Mouse (Mus musculus): ENCODE measurements at regions not wholly inside any gene's neighbourhood (a gene's known extent, or its start where the extent isn't known, plus 50 kb on each side); places are given as distances from the start of the nearest gene placed in this dataset.
A peak's percentile ranks its signal among the peaks of the same experiment; 100 is the strongest.

- no peaks in the 10 kb centered on the region for H3K36me3 ChIP-seq (ENCODE audit: control insufficient read depth, insufficient read depth, low read length)
- no peak overlapping the region for H3K27ac ChIP-seq (ENCODE audit: low read depth)
- 0 out of 2 replicates have a peak, but pooled peaks cover 19% of the 10 kb centered on the region for H3K27me3 ChIP-seq (replicated peaks; ENCODE audit: control insufficient read depth, insufficient read depth, low read length)
- H3K9me3 ChIP-seq (ENCODE audit: control insufficient read depth, low read length), result no peaks in the 10 kb centered on the region
- no peak for DNase-seq (ENCODE audit: low spot score)
- peak; percentile 61 for ATAC-seq (replicated peaks; ENCODE audit: low FRiP score, low TSS enrichment, low read depth)
- no peaks in the 10 kb centered on the region; the same call in 1 of the 2 replicates for H3K4me1 ChIP-seq (replicated peaks; ENCODE audit: control insufficient read depth, insufficient read depth, low read length)
- WGBS, result 40% methylated on average over 10 of the region's 10 CpGs
- H3K9ac ChIP-seq (ENCODE audit: low read length), result no peak overlapping the region
- no peak overlapping the region for H3K4me3 ChIP-seq (ENCODE audit: low read depth, low read length)
- no peak overlapping the region for H3K4me2 ChIP-seq (ENCODE audit: low read length)
Observed at GRCm38 (mm10) chrX:99605084-99605824, 134.2 kb upstream of the Pja1 start.

GRCm38 (mm10) chrX:99603714-99604113 is 132.6 kb upstream of the Pja1 start:
- ATAC-seq (replicated peaks; ENCODE audit: low FRiP score, low TSS enrichment, low read depth) (no peak), DNase-seq (ENCODE audit: low spot score) (no peak)
- H3K9ac ChIP-seq (ENCODE audit: low read length), result no peak overlapping the region
- 0 out of 2 replicates have a peak, but pooled peaks cover 16% of the 10 kb centered on the region for H3K27me3 ChIP-seq (replicated peaks; ENCODE audit: control insufficient read depth, insufficient read depth, low read length)
- no peaks in the 10 kb centered on the region for H3K36me3 ChIP-seq (ENCODE audit: control insufficient read depth, insufficient read depth, low read length)
- no peak overlapping the region for H3K4me3 ChIP-seq (ENCODE audit: low read depth, low read length)
- no peaks in the 10 kb centered on the region for H3K9me3 ChIP-seq (ENCODE audit: control insufficient read depth, low read length)
- 71% methylated on average over 6 of the region's 6 CpGs for WGBS
- 0 out of 2 replicates have a peak overlapping the region, but pooled peaks have one; percentile 2 for H3K27ac ChIP-seq (ENCODE audit: low read depth)
- H3K4me2 ChIP-seq (ENCODE audit: low read length), result no peak overlapping the region
- no peaks in the 10 kb centered on the region; the same call in 1 of the 2 replicates for H3K4me1 ChIP-seq (replicated peaks; ENCODE audit: control insufficient read depth, insufficient read depth, low read length)

- Histone ChIP-seq H3K4me2 (ENCODE audit: low read length) (no peak overlapping the region), H3K4me1 (replicated peaks; ENCODE audit: control insufficient read depth, insufficient read depth, low read length) (no peaks in the 10 kb centered on the region; the same call in 1 of the 2 replicates), H3K9ac (ENCODE audit: low read length) (no peak overlapping the region), H3K9me3 (ENCODE audit: control insufficient read depth, low read length) (no peaks in the 10 kb centered on the region), H3K27ac (ENCODE audit: low read depth) (no peak overlapping the region), H3K36me3 (ENCODE audit: control insufficient read depth, insufficient read depth, low read length) (no peaks in the 10 kb centered on the region), H3K4me3 (ENCODE audit: low read depth, low read length) (no peak overlapping the region), H3K27me3 (replicated peaks; ENCODE audit: control insufficient read depth, insufficient read depth, low read length) (0 out of 2 replicates have a peak, but pooled peaks cover 16% of the 10 kb centered on the region)
- DNase-seq (ENCODE audit: low spot score) (no peak), ATAC-seq (replicated peaks; ENCODE audit: low FRiP score, low TSS enrichment, low read depth) (no peak)
- 79% methylated on average over 12 of the region's 12 CpGs for WGBS
Observed at GRCm38 (mm10) chrX:99602268-99602885, 131.3 kb upstream of the Pja1 start.

GRCm38 (mm10) chrX:99595493-99595892 is 124.4 kb upstream of the Pja1 start:
- 73% methylated on average over 6 of the region's 6 CpGs for WGBS
- Histone ChIP-seq H3K9ac (ENCODE audit: low read length) (no peak overlapping the region), H3K4me1 (replicated peaks; ENCODE audit: control insufficient read depth, insufficient read depth, low read length) (no peaks in the 10 kb centered on the region), H3K36me3 (ENCODE audit: control insufficient read depth, insufficient read depth, low read length) (no peaks in the 10 kb centered on the region), H3K4me2 (ENCODE audit: low read length) (no peak overlapping the region), H3K27me3 (replicated peaks; ENCODE audit: control insufficient read depth, insufficient read depth, low read length) (peaks cover 3% of the 10 kb centered on the region; the same call in 1 of the 2 replicates), H3K4me3 (ENCODE audit: low read depth, low read length) (no peak overlapping the region), H3K9me3 (ENCODE audit: control insufficient read depth, low read length) (no peaks in the 10 kb centered on the region), H3K27ac (ENCODE audit: low read depth) (no peak overlapping the region)
- no peak for ATAC-seq (replicated peaks; ENCODE audit: low FRiP score, low TSS enrichment, low read depth)
- no peak for DNase-seq (ENCODE audit: low spot score)

- H3K27ac ChIP-seq (ENCODE audit: low read depth), result no peak overlapping the region
- WGBS, result 32% methylated on average over 18 of the region's 28 CpGs
- no peaks in the 10 kb centered on the region for H3K4me1 ChIP-seq (replicated peaks; ENCODE audit: control insufficient read depth, insufficient read depth, low read length)
- no peaks in the 10 kb centered on the region for H3K36me3 ChIP-seq (ENCODE audit: control insufficient read depth, insufficient read depth, low read length)
- H3K27me3 ChIP-seq (replicated peaks; ENCODE audit: control insufficient read depth, insufficient read depth, low read length), result peaks cover 3% of the 10 kb centered on the region; the same call in 1 of the 2 replicates
- DNase-seq (ENCODE audit: low spot score), result no peak
- no peak overlapping the region for H3K4me2 ChIP-seq (ENCODE audit: low read length)
- H3K9ac ChIP-seq (ENCODE audit: low read length), result no peak overlapping the region
- no peaks in the 10 kb centered on the region for H3K9me3 ChIP-seq (ENCODE audit: control insufficient read depth, low read length)
- ATAC-seq (replicated peaks; ENCODE audit: low FRiP score, low TSS enrichment, low read depth), result no peak
- H3K4me3 ChIP-seq (ENCODE audit: low read depth, low read length), result no peak overlapping the region
Observed at GRCm38 (mm10) chrX:99593872-99594487, 122.9 kb upstream of the Pja1 start.

- ATAC-seq (replicated peaks; ENCODE audit: low FRiP score, low TSS enrichment, low read depth) (no peak), DNase-seq (ENCODE audit: low spot score) (no peak)
- H3K27me3 ChIP-seq (replicated peaks; ENCODE audit: control insufficient read depth, insufficient read depth, low read length), result peaks cover 3% of the 10 kb centered on the region; the same call in 1 of the 2 replicates
- H3K27ac ChIP-seq (ENCODE audit: low read depth), result no peak overlapping the region
- H3K4me2 ChIP-seq (ENCODE audit: low read length), result no peak overlapping the region
- no peak overlapping the region for H3K4me3 ChIP-seq (ENCODE audit: low read depth, low read length)
- H3K36me3 ChIP-seq (ENCODE audit: control insufficient read depth, insufficient read depth, low read length), result no peaks in the 10 kb centered on the region
- H3K9ac ChIP-seq (ENCODE audit: low read length), result no peak overlapping the region
- WGBS, result 70% methylated on average over 11 of the region's 11 CpGs
- no peaks in the 10 kb centered on the region for H3K9me3 ChIP-seq (ENCODE audit: control insufficient read depth, low read length)
- H3K4me1 ChIP-seq (replicated peaks; ENCODE audit: control insufficient read depth, insufficient read depth, low read length), result no peaks in the 10 kb centered on the region
Observed at GRCm38 (mm10) chrX:99592980-99593379, 121.9 kb upstream of the Pja1 start.

GRCm38 (mm10) chrX:99587284-99587683 is 116.2 kb upstream of the Pja1 start:
- WGBS, result 60% methylated on average over 2 of the region's 2 CpGs
- Histone ChIP-seq H3K9ac (ENCODE audit: low read length) (no peak overlapping the region), H3K36me3 (ENCODE audit: control insufficient read depth, insufficient read depth, low read length) (no peaks in the 10 kb centered on the region), H3K4me2 (ENCODE audit: low read length) (no peak overlapping the region), H3K4me3 (ENCODE audit: low read depth, low read length) (no peak overlapping the region), H3K4me1 (replicated peaks; ENCODE audit: control insufficient read depth, insufficient read depth, low read length) (no peaks in the 10 kb centered on the region), H3K27me3 (replicated peaks; ENCODE audit: control insufficient read depth, insufficient read depth, low read length) (0 out of 2 replicates have a peak, but pooled peaks cover 14% of the 10 kb centered on the region), H3K27ac (ENCODE audit: low read depth) (no peak overlapping the region), H3K9me3 (ENCODE audit: control insufficient read depth, low read length) (no peaks in the 10 kb centered on the region)
- ATAC-seq (replicated peaks; ENCODE audit: low FRiP score, low TSS enrichment, low read depth) (no peak), DNase-seq (ENCODE audit: low spot score) (no peak)

GRCm38 (mm10) chrX:99586282-99586681 is 115.2 kb upstream of the Pja1 start:
- Histone ChIP-seq H3K36me3 (ENCODE audit: control insufficient read depth, insufficient read depth, low read length) (no peaks in the 10 kb centered on the region), H3K4me2 (ENCODE audit: low read length) (no peak overlapping the region), H3K9ac (ENCODE audit: low read length) (no peak overlapping the region), H3K4me1 (replicated peaks; ENCODE audit: control insufficient read depth, insufficient read depth, low read length) (no peaks in the 10 kb centered on the region), H3K4me3 (ENCODE audit: low read depth, low read length) (no peak overlapping the region), H3K27me3 (replicated peaks; ENCODE audit: control insufficient read depth, insufficient read depth, low read length) (0 out of 2 replicates have a peak, but pooled peaks cover 11% of the 10 kb centered on the region), H3K27ac (ENCODE audit: low read depth) (no peak overlapping the region), H3K9me3 (ENCODE audit: control insufficient read depth, low read length) (no peaks in the 10 kb centered on the region)
- DNase-seq (ENCODE audit: low spot score) (no peak), ATAC-seq (replicated peaks; ENCODE audit: low FRiP score, low TSS enrichment, low read depth) (no peak)
- 66% methylated on average over 11 of the region's 11 CpGs for WGBS

All from intestine, embryonic 14.5 days (tissue).